Mouse (Mus musculus): ENCODE results near the gene Fam126b. TPM values are rescaled to one million over a fixed set of nuclear protein-coding genes. Genes with fewer than 3 reads are reported as not detected.

Gene Fam126b
- 17.6 to 18.9 TPM (median 18.0 TPM) in 4 replicates for total RNA-seq (2023; ENCODE audit: inconsistent age)

DNA sequence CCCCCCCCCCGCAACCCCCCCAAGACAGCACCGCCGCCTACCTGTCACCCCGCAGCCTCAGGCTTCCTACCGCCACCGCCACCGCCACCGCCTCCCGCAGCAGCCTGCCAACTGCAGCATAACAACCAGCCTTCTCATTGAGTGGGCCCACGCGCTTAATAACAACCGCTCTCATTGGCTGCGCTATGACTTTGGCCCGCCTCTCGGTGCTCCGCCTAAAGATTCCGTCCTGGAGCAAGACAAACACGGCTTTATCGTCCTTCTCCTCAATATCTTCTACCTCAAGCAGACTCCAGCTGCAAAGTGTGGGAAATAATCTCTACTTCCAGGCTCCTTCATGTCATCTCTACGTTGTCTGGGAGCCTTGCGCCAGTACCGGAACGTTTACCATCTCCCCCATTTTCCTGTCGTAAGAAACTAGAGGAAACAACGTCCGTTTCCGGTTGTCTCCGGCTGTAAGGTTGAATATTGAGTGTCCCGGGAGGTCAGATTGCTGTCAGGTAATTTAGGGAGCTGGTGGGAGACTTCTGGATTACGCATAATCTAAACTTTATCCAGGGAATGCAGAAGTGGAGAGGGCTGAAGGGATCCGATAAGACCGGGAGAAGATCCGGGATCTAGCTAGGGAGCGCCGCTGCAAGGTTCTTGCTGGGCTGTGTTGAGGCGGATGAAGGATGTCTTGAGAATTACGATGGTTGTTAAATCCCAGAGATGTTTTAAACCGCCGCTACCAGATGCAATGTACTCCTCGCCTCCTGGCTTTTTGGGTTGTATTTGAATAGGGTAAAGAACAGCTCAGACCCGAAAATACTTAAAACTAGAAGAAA, at the start of gene Fam126b, which contains the start of gene Ndufb3:
Fam126b (minus strand) TSS at position 153 of the 827 bp plus-strand sequence.
Ndufb3 (plus strand) TSS at position 214 of the 827 bp plus-strand sequence.

DNA sequence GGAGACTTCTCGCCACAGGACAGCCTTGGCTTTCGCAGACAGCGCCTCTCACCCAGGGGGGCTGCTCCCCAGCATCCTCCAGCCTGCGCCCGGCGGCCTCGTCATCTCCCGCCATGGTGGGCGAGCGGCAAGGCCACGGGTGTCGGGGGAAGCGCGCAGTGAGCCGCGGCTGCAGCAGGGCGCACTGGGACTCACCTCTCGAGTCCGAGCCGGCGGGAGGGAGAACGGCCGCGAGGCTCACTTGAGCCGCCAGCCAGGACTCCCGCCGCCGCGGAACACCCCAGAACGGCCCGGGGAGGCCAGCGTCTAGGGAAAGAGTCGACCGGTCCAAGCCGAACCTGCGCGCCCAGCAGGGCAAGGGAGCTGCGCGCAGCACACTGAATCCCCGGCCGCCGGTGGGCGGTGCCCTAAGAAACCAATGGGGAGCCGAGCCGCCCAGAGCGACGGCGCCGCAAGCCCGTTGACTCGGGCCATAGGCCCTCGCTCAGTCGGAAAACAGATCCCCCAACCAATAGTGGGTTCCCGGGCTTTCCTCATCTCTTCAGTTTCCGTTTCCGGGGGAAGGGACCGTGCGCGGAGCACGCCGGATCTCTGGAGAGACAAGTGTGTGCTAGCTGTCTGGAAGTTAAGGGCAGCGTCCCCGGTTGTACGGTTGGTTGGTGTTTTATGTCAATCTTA, 81.4 kb downstream of the Fam126b start, which contains the start of gene Orc2:
Orc2 (minus strand) TSS at position 533 of the 678 bp plus-strand sequence.

Other genes starting within 250 kb of the Fam126b start
- gene Bzw1, start 193.4 kb downstream of the Fam126b start, total RNA-seq (2023; ENCODE audit: inconsistent age) = 163 to 173 TPM (median 170 TPM) in 4 replicates
- 1,316 to 1,538 TPM (median 1,468 TPM) in 4 replicates for gene Clk1, start 162.3 kb downstream of the Fam126b start, total RNA-seq (2023; ENCODE audit: inconsistent age)
- gene Nif3l1, start 141.2 kb downstream of the Fam126b start, total RNA-seq (2023; ENCODE audit: inconsistent age) = 12.1 to 18.2 TPM (median 14.0 TPM) in 4 replicates
- gene Ppil3, start 140.8 kb downstream of the Fam126b start, total RNA-seq (2023; ENCODE audit: inconsistent age) = 27.0 to 34.6 TPM (median 31.5 TPM) in 4 replicates
- gene Orc2, start 81.2 kb downstream of the Fam126b start, total RNA-seq (2023; ENCODE audit: inconsistent age) = 24.7 to 33.3 TPM (median 27.9 TPM) in 4 replicates
- 32.3 to 41.4 TPM (median 38.9 TPM) in 4 replicates for gene Ndufb3, start 61 bp upstream of the Fam126b start, total RNA-seq (2023; ENCODE audit: inconsistent age)
- not detected in 4 replicates for gene Als2cr12, start 109.7 kb upstream of the Fam126b start, total RNA-seq (2023; ENCODE audit: inconsistent age)
- 101 to 109 TPM (median 105 TPM) in 4 replicates for gene Cflar, start 125.2 kb upstream of the Fam126b start, total RNA-seq (2023; ENCODE audit: inconsistent age)
- 75.6 to 90.0 TPM (median 81.6 TPM) in 4 replicates for gene Casp8, start 209.1 kb upstream of the Fam126b start, total RNA-seq (2023; ENCODE audit: inconsistent age)

Measured in B cell, adult (primary cell).